Mouse (Mus musculus): ENCODE measurements around the gene Tecpr2. TPM values are rescaled to one million over a fixed set of nuclear protein-coding genes. Genes with fewer than 3 reads are reported as not detected.

Gene Tecpr2
- polyA plus RNA-seq, 1 experiment from 2014 or later = 3.8 TPM

- Histone ChIP-seq H3K4me2 (ENCODE audit: low read length) (no peak overlapping the region), H3K27ac (ENCODE audit: low read depth, low read length) (no peak overlapping the region), H3K36me3 (ENCODE audit: control insufficient read depth, insufficient read depth, low read length) (no peaks in the 10 kb centered on the region), H3K4me3 (ENCODE audit: low read depth, low read length) (no peak overlapping the region), H3K4me1 (ENCODE audit: control insufficient read depth, insufficient read depth, low read length) (0 out of 2 replicates have a peak, but pooled peaks cover 2% of the 10 kb centered on the region), H3K27me3 (replicated peaks; ENCODE audit: control insufficient read depth, insufficient read depth, low read length) (no peaks in the 10 kb centered on the region), H3K9ac (ENCODE audit: low read length) (no peak overlapping the region), H3K9me3 (replicated peaks; ENCODE audit: control insufficient read depth, low read length) (no peaks in the 10 kb centered on the region)
- 88% methylated on average over 8 of the region's 8 CpGs for WGBS
- ATAC-seq (no peak), DNase-seq (ENCODE audit: low spot score) (no peak)
These were observed 94.7 kb downstream of the Tecpr2 start for GRCm38 (mm10) chr12:110983714-110984113.

- H3K4me2 ChIP-seq (ENCODE audit: low read length) = no peak overlapping the region
- 58% methylated on average over 4 of the region's 4 CpGs for WGBS
- H3K9me3 ChIP-seq (replicated peaks; ENCODE audit: control insufficient read depth, low read length) = no peaks in the 10 kb centered on the region
- no peak overlapping the region for H3K4me3 ChIP-seq (ENCODE audit: low read depth, low read length)
- H3K36me3 ChIP-seq (ENCODE audit: control insufficient read depth, insufficient read depth, low read length) = no peaks in the 10 kb centered on the region
- ATAC-seq (no peak), DNase-seq (ENCODE audit: low spot score) (no peak)
- H3K27me3 ChIP-seq (replicated peaks; ENCODE audit: control insufficient read depth, insufficient read depth, low read length) = no peaks in the 10 kb centered on the region
- H3K4me1 ChIP-seq (ENCODE audit: control insufficient read depth, insufficient read depth, low read length) = no peaks in the 10 kb centered on the region
- H3K27ac ChIP-seq (ENCODE audit: low read depth, low read length) = no peak overlapping the region
- no peak overlapping the region for H3K9ac ChIP-seq (ENCODE audit: low read length)
These were observed 95.5 kb downstream of the Tecpr2 start for GRCm38 (mm10) chr12:110984598-110984997.

- Histone ChIP-seq H3K4me2 (ENCODE audit: low read length) (no peak overlapping the region), H3K27ac (ENCODE audit: low read depth, low read length) (no peak overlapping the region), H3K4me3 (ENCODE audit: low read depth, low read length) (no peak overlapping the region), H3K9me3 (replicated peaks; ENCODE audit: control insufficient read depth, low read length) (no peaks in the 10 kb centered on the region), H3K9ac (ENCODE audit: low read length) (no peak overlapping the region), H3K36me3 (ENCODE audit: control insufficient read depth, insufficient read depth, low read length) (no peaks in the 10 kb centered on the region), H3K27me3 (replicated peaks; ENCODE audit: control insufficient read depth, insufficient read depth, low read length) (no peaks in the 10 kb centered on the region), H3K4me1 (ENCODE audit: control insufficient read depth, insufficient read depth, low read length) (no peaks in the 10 kb centered on the region)
- 85% methylated on average over 9 of the region's 9 CpGs for WGBS
- ATAC-seq = no peak
- DNase-seq (ENCODE audit: low spot score) = no peak
These were observed 96.1 kb downstream of the Tecpr2 start for GRCm38 (mm10) chr12:110985141-110985540.

- Histone ChIP-seq H3K4me3 (ENCODE audit: low read depth, low read length) (no peak overlapping the region), H3K27me3 (replicated peaks; ENCODE audit: control insufficient read depth, insufficient read depth, low read length) (no peaks in the 10 kb centered on the region), H3K9me3 (replicated peaks; ENCODE audit: control insufficient read depth, low read length) (no peaks in the 10 kb centered on the region), H3K27ac (ENCODE audit: low read depth, low read length) (no peak overlapping the region), H3K4me2 (ENCODE audit: low read length) (no peak overlapping the region), H3K36me3 (ENCODE audit: control insufficient read depth, insufficient read depth, low read length) (no peaks in the 10 kb centered on the region), H3K9ac (ENCODE audit: low read length) (no peak overlapping the region), H3K4me1 (ENCODE audit: control insufficient read depth, insufficient read depth, low read length) (0 out of 2 replicates have a peak, but pooled peaks cover 2% of the 10 kb centered on the region)
- ATAC-seq (no peak), DNase-seq (ENCODE audit: low spot score) (no peak)
- WGBS = 85% methylated on average over 11 of the region's 11 CpGs
These were observed 97.7 kb downstream of the Tecpr2 start for GRCm38 (mm10) chr12:110986536-110987425.

GRCm38 (mm10) chr12:110989409-110989808 lies 100.3 kb downstream of the Tecpr2 start:
- Histone ChIP-seq H3K4me1 (ENCODE audit: control insufficient read depth, insufficient read depth, low read length) (0 out of 2 replicates have a peak, but pooled peaks cover 3% of the 10 kb centered on the region), H3K27ac (ENCODE audit: low read depth, low read length) (no peak overlapping the region), H3K27me3 (replicated peaks; ENCODE audit: control insufficient read depth, insufficient read depth, low read length) (no peaks in the 10 kb centered on the region), H3K36me3 (ENCODE audit: control insufficient read depth, insufficient read depth, low read length) (no peaks in the 10 kb centered on the region), H3K9ac (ENCODE audit: low read length) (no peak overlapping the region), H3K9me3 (replicated peaks; ENCODE audit: control insufficient read depth, low read length) (no peaks in the 10 kb centered on the region), H3K4me3 (ENCODE audit: low read depth, low read length) (no peak overlapping the region), H3K4me2 (ENCODE audit: low read length) (no peak overlapping the region)
- no peak for ATAC-seq
- no peak for DNase-seq (ENCODE audit: low spot score)
- 97% methylated on average over 3 of the region's 3 CpGs for WGBS

GRCm38 (mm10) chr12:110990500-110990899 lies 101.4 kb downstream of the Tecpr2 start:
- Histone ChIP-seq H3K4me2 (ENCODE audit: low read length) (no peak overlapping the region), H3K9me3 (replicated peaks; ENCODE audit: control insufficient read depth, low read length) (no peaks in the 10 kb centered on the region), H3K4me3 (ENCODE audit: low read depth, low read length) (no peak overlapping the region), H3K9ac (ENCODE audit: low read length) (no peak overlapping the region), H3K4me1 (ENCODE audit: control insufficient read depth, insufficient read depth, low read length) (0 out of 2 replicates have a peak, but pooled peaks cover 3% of the 10 kb centered on the region), H3K27me3 (replicated peaks; ENCODE audit: control insufficient read depth, insufficient read depth, low read length) (no peaks in the 10 kb centered on the region), H3K27ac (ENCODE audit: low read depth, low read length) (no peak overlapping the region), H3K36me3 (ENCODE audit: control insufficient read depth, insufficient read depth, low read length) (no peaks in the 10 kb centered on the region)
- no peak for ATAC-seq
- whole genome bisulfite sequencing = 93% methylated on average over 7 of the region's 7 CpGs
- no peak for DNase-seq (ENCODE audit: low spot score)

GRCm38 (mm10) chr12:110991361-110992127 lies 102.5 kb downstream of the Tecpr2 start:
- Histone ChIP-seq H3K4me2 (ENCODE audit: low read length) (peak overlapping the region; percentile 58), H3K4me3 (ENCODE audit: low read depth, low read length) (peak overlapping the region; percentile 42), H3K36me3 (ENCODE audit: control insufficient read depth, insufficient read depth, low read length) (no peaks in the 10 kb centered on the region), H3K9ac (ENCODE audit: low read length) (peak overlapping the region; percentile 65; the same call in 1 of the 2 replicates), H3K9me3 (replicated peaks; ENCODE audit: control insufficient read depth, low read length) (no peaks in the 10 kb centered on the region), H3K4me1 (ENCODE audit: control insufficient read depth, insufficient read depth, low read length) (0 out of 2 replicates have a peak, but pooled peaks cover 3% of the 10 kb centered on the region), H3K27ac (ENCODE audit: low read depth, low read length) (0 out of 2 replicates have a peak overlapping the region, but pooled peaks have one; percentile 44), H3K27me3 (replicated peaks; ENCODE audit: control insufficient read depth, insufficient read depth, low read length) (no peaks in the 10 kb centered on the region)
- ATAC-seq = peak; percentile 90
- WGBS = 2% methylated on average over 23 of the region's 23 CpGs
- DNase-seq (ENCODE audit: low spot score) = peak; percentile 79

GRCm38 (mm10) chr12:110992128-110992553 lies 103.1 kb downstream of the Tecpr2 start:
- peak; percentile 87 for ATAC-seq
- WGBS = under 1% methylated on average over 24 of the region's 24 CpGs
- H3K9me3 ChIP-seq (replicated peaks; ENCODE audit: control insufficient read depth, low read length) = no peaks in the 10 kb centered on the region

More at GRCm38 (mm10) chr12:110992128-110992553, 103.1 kb downstream of the Tecpr2 start:
- no peaks in the 10 kb centered on the region for H3K36me3 ChIP-seq (ENCODE audit: control insufficient read depth, insufficient read depth, low read length)
- H3K9ac ChIP-seq (ENCODE audit: low read length) = peak overlapping the region; percentile 65
- no peaks in the 10 kb centered on the region for H3K27me3 ChIP-seq (replicated peaks; ENCODE audit: control insufficient read depth, insufficient read depth, low read length)
- DNase-seq (ENCODE audit: low spot score) = peak; percentile 89
- 0 out of 2 replicates have a peak, but pooled peaks cover 3% of the 10 kb centered on the region for H3K4me1 ChIP-seq (ENCODE audit: control insufficient read depth, insufficient read depth, low read length)
- peak overlapping the region; percentile 58 for H3K4me2 ChIP-seq (ENCODE audit: low read length)
- H3K4me3 ChIP-seq (ENCODE audit: low read depth, low read length) = peak overlapping the region; percentile 42
- peak overlapping the region; percentile 44; the same call in 1 of the 2 replicates for H3K27ac ChIP-seq (ENCODE audit: low read depth, low read length)
